Mouse (Mus musculus) lung, postnatal 25 days (tissue): ENCODE data around the gene Fgf10.

ENCODE experiments used
- DNase-seq: peaks from one replicate; pipeline ENCODE4 v3.0.0; 2022; ENCODE audit warnings: low spot score

Fgf10 gene

DNA sequence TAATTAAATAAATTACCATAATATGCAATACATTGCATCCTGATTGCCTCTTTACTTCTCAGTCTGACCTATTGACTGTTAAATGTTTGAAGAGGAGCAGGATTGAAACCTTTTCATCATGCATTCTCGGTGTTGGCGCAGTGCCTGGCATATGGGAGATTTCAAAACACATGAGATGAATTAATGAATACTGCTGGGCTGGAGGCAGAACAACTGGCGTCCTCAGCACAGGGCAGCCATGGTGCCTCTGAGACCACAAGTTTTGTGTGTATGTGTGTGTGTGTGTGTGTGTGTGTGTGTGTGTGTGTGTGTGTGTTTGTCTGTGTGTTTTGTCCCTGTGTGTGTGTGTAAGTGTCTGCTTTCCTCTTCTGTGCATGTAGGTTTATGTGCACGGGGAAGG is 165.5 kb downstream of the Fgf10 start:
- DNase-seq: no peak
